In genomic region chr19:46478242-46478641, GRCm38 (mm10) we compare ENCODE assay signal across 8 mouse cellular contexts. TPM values are rescaled to one million over a fixed set of nuclear protein-coding genes. Genes with fewer than 3 reads are reported as not detected.
DNase-seq lines count a peak whose midpoint lies in the region; ATAC-seq lines count a peak whose summit lies in the region.

No protein-coding gene starts in this region.

- H3K36me3 ChIP-seq in midbrain, embryonic 10.5 days, result peaks cover 75% of the 10 kb centered on the region
- peaks cover 45% of the 10 kb centered on the region for H3K36me3 ChIP-seq in midbrain, embryonic 14.5 days (ENCODE audit: control insufficient read depth, insufficient read depth, low read length)
- peaks cover 61% of the 10 kb centered on the region for H3K36me3 ChIP-seq in embryonic facial prominence, embryonic 12.5 days
- H3K36me3 ChIP-seq in neural tube, embryonic 15.5 days, result peaks cover 28% of the 10 kb centered on the region
- peaks cover 4% of the 10 kb centered on the region; the same call in 1 of the 2 replicates for H3K36me3 ChIP-seq in forebrain, embryonic 11.5 days (ENCODE audit: control insufficient read depth, insufficient read depth, low read length)

- no peak for DNase-seq in midbrain, embryonic 10.5 days (ENCODE audit: low spot score)
- no peak for DNase-seq in midbrain, embryonic 14.5 days
- DNase-seq in heart, postnatal 4 days, result peak; percentile 56
- no peak for DNase-seq in embryo, embryonic 9.5 days (ENCODE audit: extremely low spot score)
- DNase-seq in layer of hippocampus, adult 11-12 months (ENCODE audit: low spot score), result no peak
- no peak for DNase-seq in forebrain, embryonic 11.5 days (ENCODE audit: low spot score)

- no peaks in the 10 kb centered on the region for H3K27me3 ChIP-seq in midbrain, embryonic 10.5 days (ENCODE audit: low read depth, poor library complexity, severe bottlenecking)
- H3K27me3 ChIP-seq in midbrain, embryonic 14.5 days (ENCODE audit: control insufficient read depth, insufficient read depth, low read length), result no peaks in the 10 kb centered on the region
- H3K27me3 ChIP-seq in embryonic facial prominence, embryonic 12.5 days, result no peaks in the 10 kb centered on the region
- H3K27me3 ChIP-seq in neural tube, embryonic 15.5 days (replicated peaks), result no peaks in the 10 kb centered on the region
- no peaks in the 10 kb centered on the region for H3K27me3 ChIP-seq in forebrain, embryonic 11.5 days (ENCODE audit: control insufficient read depth, insufficient read depth, low read length)

- H3K4me3 ChIP-seq in midbrain, embryonic 10.5 days, result no peak overlapping the region
- H3K4me3 ChIP-seq in midbrain, embryonic 14.5 days (replicated peaks; ENCODE audit: low read depth, low read length), result no peak overlapping the region
- no peak overlapping the region for H3K4me3 ChIP-seq in embryonic facial prominence, embryonic 12.5 days
- no peak overlapping the region for H3K4me3 ChIP-seq in neural tube, embryonic 15.5 days (replicated peaks)
- no peak overlapping the region for H3K4me3 ChIP-seq in forebrain, embryonic 11.5 days (ENCODE audit: low read depth, low read length)

- no peak overlapping the region for H3K9ac ChIP-seq in midbrain, embryonic 14.5 days (replicated peaks; ENCODE audit: low read length)
- no peak overlapping the region for H3K9ac ChIP-seq in embryonic facial prominence, embryonic 12.5 days
- H3K9ac ChIP-seq in neural tube, embryonic 15.5 days (replicated peaks), result no peak overlapping the region
- no peak overlapping the region for H3K9ac ChIP-seq in forebrain, embryonic 11.5 days (ENCODE audit: low read length)

- H3K9me3 ChIP-seq in midbrain, embryonic 10.5 days (replicated peaks), result no peaks in the 10 kb centered on the region
- H3K9me3 ChIP-seq in midbrain, embryonic 14.5 days (ENCODE audit: control insufficient read depth, low read length), result no peaks in the 10 kb centered on the region
- no peaks in the 10 kb centered on the region for H3K9me3 ChIP-seq in embryonic facial prominence, embryonic 12.5 days
- no peaks in the 10 kb centered on the region for H3K9me3 ChIP-seq in neural tube, embryonic 15.5 days (replicated peaks)
- H3K9me3 ChIP-seq in forebrain, embryonic 11.5 days (ENCODE audit: control insufficient read depth, low read length), result no peaks in the 10 kb centered on the region

- peak overlapping the region; percentile 71 for H3K27ac ChIP-seq in midbrain, embryonic 10.5 days (replicated peaks)
- H3K27ac ChIP-seq in midbrain, embryonic 14.5 days (replicated peaks; ENCODE audit: low read depth, low read length), result no peak overlapping the region
- H3K27ac ChIP-seq in embryonic facial prominence, embryonic 12.5 days, result peak overlapping the region; percentile 12; the same call in 1 of the 2 replicates
- H3K27ac ChIP-seq in neural tube, embryonic 15.5 days (replicated peaks), result peak overlapping the region; percentile 63
- no peak overlapping the region for H3K27ac ChIP-seq in forebrain, embryonic 11.5 days (ENCODE audit: low read depth, low read length)

- H3K4me2 ChIP-seq in midbrain, embryonic 14.5 days (ENCODE audit: low read length), result no peak overlapping the region
- no peak overlapping the region for H3K4me2 ChIP-seq in embryonic facial prominence, embryonic 12.5 days (replicated peaks)
- no peak overlapping the region for H3K4me2 ChIP-seq in neural tube, embryonic 15.5 days
- no peak overlapping the region for H3K4me2 ChIP-seq in forebrain, embryonic 11.5 days (ENCODE audit: low read depth, low read length, severe bottlenecking)

- no peak for ATAC-seq in midbrain, embryonic 14.5 days (ENCODE audit: low FRiP score, low TSS enrichment)
- ATAC-seq in embryonic facial prominence, embryonic 12.5 days (ENCODE audit: insufficient number of reproducible peaks, insufficient read depth, low FRiP score, low TSS enrichment), result no peak
- ATAC-seq in neural tube, embryonic 15.5 days (ENCODE audit: low FRiP score), result no peak
- ATAC-seq in forebrain, embryonic 11.5 days (replicated peaks; ENCODE audit: low FRiP score), result no peak

- WGBS in midbrain, embryonic 10.5 days, result 84% methylated on average over 4 of the region's 4 CpGs
- 94% methylated on average over 4 of the region's 4 CpGs for WGBS in midbrain, embryonic 14.5 days
- WGBS in embryonic facial prominence, embryonic 12.5 days, result 93% methylated on average over 4 of the region's 4 CpGs
- WGBS in neural tube, embryonic 15.5 days, result 76% methylated on average over 4 of the region's 4 CpGs
- 96% methylated on average over 4 of the region's 4 CpGs for WGBS in forebrain, embryonic 11.5 days

- peaks cover 77% of the 10 kb centered on the region for H3K4me1 ChIP-seq in midbrain, embryonic 10.5 days
- peaks cover 21% of the 10 kb centered on the region for H3K4me1 ChIP-seq in midbrain, embryonic 14.5 days (ENCODE audit: control insufficient read depth, insufficient read depth, low read length)
- peaks cover 59% of the 10 kb centered on the region for H3K4me1 ChIP-seq in embryonic facial prominence, embryonic 12.5 days
- H3K4me1 ChIP-seq in neural tube, embryonic 15.5 days, result peaks cover 39% of the 10 kb centered on the region
- peaks cover 11% of the 10 kb centered on the region; the same call in 1 of the 2 replicates for H3K4me1 ChIP-seq in forebrain, embryonic 11.5 days (replicated peaks; ENCODE audit: control insufficient read depth, insufficient read depth, low read length)

RNA-seq across cellular contexts. Expression of gene Trim8, which starts 23.3 kb away (rescaled TPM):
- polyA plus RNA-seq in midbrain, embryonic 10.5 days (2016; fragmentation: Nextera tagmentation; extraction: Ambion mirVana), result 24.6 and 27.8 TPM in 2 replicates
- 36.5 and 38.5 TPM in 2 replicates for polyA plus RNA-seq in midbrain, embryonic 14.5 days (2014; fragmentation: Nextera tagmentation; extraction: Ambion mirVana)
- polyA plus RNA-seq in embryonic facial prominence, embryonic 12.5 days (2016; fragmentation: Nextera tagmentation; extraction: Ambion mirVana), result 22.4 and 23.5 TPM in 2 replicates
- 10 to 100 TPM; 50.1 to 53.8 TPM for total RNA-seq in heart, postnatal 4 days (2021)
- polyA plus RNA-seq in neural tube, embryonic 15.5 days (2015; fragmentation: Nextera tagmentation; extraction: Ambion mirVana), result 23.5 and 25.5 TPM in 2 replicates
- 30.7 and 39.5 TPM in 2 replicates for polyA plus RNA-seq in forebrain, embryonic 11.5 days (2014; fragmentation: Nextera tagmentation; extraction: Ambion mirVana)

Comparison
In these comparisons a context has a peak if more than half of its experiments do, and no peak if none do; other contexts are left out.
1. H3K27ac ChIP-seq: peak in midbrain, embryonic 10.5 days (single experiment), embryonic facial prominence, embryonic 12.5 days (single experiment) and neural tube, embryonic 15.5 days (single experiment); none in midbrain, embryonic 14.5 days (single experiment) and forebrain, embryonic 11.5 days (single experiment).